Mouse (Mus musculus) heart, adult 2 months (tissue): Measurements from ENCODE around the gene Nt5dc2. TPM values are rescaled to one million over a fixed set of nuclear protein-coding genes. Genes with fewer than 3 reads are reported as not detected.

Experiments
- DNase-seq, 2 experiments: peaks; one replicate each; pipeline ENCODE4 v3.0.0; 2021
- H3K27ac ChIP-seq: fragments of 200-600 bp; 2 replicates; pipeline ENCODE4 v1.8.1; 2022
- H3K27me3 ChIP-seq: fragments of 200-500 bp; 2 replicates; pipeline ENCODE4 v1.6.1; 2012; ENCODE audit warnings: mild to moderate bottlenecking, low read length, inconsistent platforms, mixed read lengths; ENCODE audit not compliant: control insufficient read depth, insufficient read depth
- H3K36me3 ChIP-seq: fragments of 200-500 bp; 2 replicates; pipeline ENCODE4 v1.6.1; 2012; ENCODE audit warnings: low read length, inconsistent platforms; ENCODE audit not compliant: control insufficient read depth, insufficient read depth
- H3K4me1 ChIP-seq: fragments of 200-500 bp; 2 replicates; pipeline ENCODE4 v1.6.1; 2011; ENCODE audit warnings: low read length; ENCODE audit not compliant: control insufficient read depth, insufficient read depth
- H3K4me3 ChIP-seq: fragments of 200-600 bp; 2 replicates; pipeline ENCODE4 v1.8.1; 2022
- H3K79me2 ChIP-seq: fragments of 200-500 bp; replicated peaks from 2 replicates; pipeline ENCODE4 v1.6.1; 2012; ENCODE audit warnings: mild to moderate bottlenecking, inconsistent platforms, low read length, moderate library complexity, mixed read lengths; ENCODE audit not compliant: control insufficient read depth, insufficient read depth
- H3K9ac ChIP-seq: fragments of 200-500 bp; 2 replicates; pipeline ENCODE4 v1.6.1; 2012; ENCODE audit warnings: low read depth, mild to moderate bottlenecking, control low read depth, inconsistent platforms, low read length, mixed read lengths
- CTCF ChIP-seq: fragments of 200-600 bp; IDR thresholded peaks from 2 replicates; pipeline ENCODE4 v1.8.1; 2022; ENCODE audit warnings: antibody characterized with exemption, mild to moderate bottlenecking, moderate library complexity
- EP300 ChIP-seq: fragments of 200-500 bp; IDR thresholded peaks from 2 replicates; pipeline ENCODE4 v1.6.1; 2011; ENCODE audit warnings: low read depth, low read length, control low read depth; ENCODE audit not compliant: insufficient read depth
- POLR2A ChIP-seq: fragments of 200-500 bp; IDR thresholded peaks from 2 replicates; pipeline ENCODE4 v1.6.1; 2011; ENCODE audit warnings: mild to moderate bottlenecking, low read depth, low read length, control low read depth; ENCODE audit not compliant: insufficient read depth
- WGBS: fragments of 180-500 bp; shearing (Covaris S2); methylation state at CpG from one replicate; pipeline ENCODE4 v1.1.7; 2018; 5-methylcytosine and 5-hydroxymethylcytosine counted together
- intact Hi-C: fragments of 180-260 bp; cut with DNase I; formaldehyde crosslinking; loops from one replicate; pipeline ENCODE4 v1.15.1; 2025
- polyA plus RNA-seq: library from polyadenylated mRNA; depleted of rRNA; stranded (reverse); fragments of >200 nt; gene quantifications from 2 replicates; pipeline ENCODE4 v1.2.3, GENCODE M21; 2012
- total RNA-seq, 2 experiments: library from RNA; stranded (reverse); gene quantifications; 2 replicates each; pipeline ENCODE4 v1.2.3; 2021

Gene Nt5dc2
- total and polyA plus RNA-seq, 3 experiments = 18.7 to 82.7 (median 21.8) TPM

DNA sequence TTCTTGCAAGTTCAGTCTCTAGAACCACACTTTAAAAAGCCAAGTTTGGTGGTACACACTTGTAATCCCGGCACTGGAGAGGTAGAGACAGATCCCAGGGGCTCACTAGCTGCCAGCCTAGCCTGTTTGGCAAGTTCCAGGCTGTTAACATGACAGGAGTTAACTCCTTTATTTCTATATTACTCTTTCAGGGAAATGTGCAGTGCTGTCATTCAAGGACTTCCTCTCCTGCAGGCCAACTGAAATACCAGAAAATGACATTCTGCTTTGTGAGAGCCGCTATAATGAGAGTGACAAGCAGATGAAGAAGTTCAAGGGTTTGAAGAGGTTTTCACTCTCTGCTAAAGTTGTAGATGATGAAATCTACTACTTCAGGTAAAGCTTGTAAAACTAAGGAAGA, 25.7 kb upstream of the Nt5dc2 start:
- no peaks in the 10 kb centered on the region; the same call in 1 of the 2 replicates for H3K36me3 ChIP-seq
- no peaks in the 10 kb centered on the region for H3K79me2 ChIP-seq
- H3K9ac ChIP-seq = no peak overlapping the region
- H3K4me1 ChIP-seq = no peaks in the 10 kb centered on the region
- TF ChIP-seq POLR2A (no peak), EP300 (no peak), CTCF (no peak)
- intact Hi-C loops = loop anchor here (5.0 kb wide), 1 partner anchor 63 kb away; no protein-coding TSS in a partner anchor
- no peak overlapping the region for H3K4me3 ChIP-seq
- no peak overlapping the region for H3K27ac ChIP-seq
- 88% methylated on average over 2 of the region's 2 CpGs for WGBS
- H3K27me3 ChIP-seq = no peaks in the 10 kb centered on the region
- no peak for DNase-seq

GRCm38 (mm10) chr14:31110613-31111012, 20.2 kb upstream of the Nt5dc2 start:
- H3K36me3 ChIP-seq = peaks cover 17% of the 10 kb centered on the region
- WGBS = 35% methylated on average over 3 of the region's 3 CpGs
- H3K4me3 ChIP-seq = no peak overlapping the region
- no peak for DNase-seq
- no peak overlapping the region for H3K27ac ChIP-seq
- intact Hi-C loops = no loop called here
- H3K79me2 ChIP-seq = no peaks in the 10 kb centered on the region
- TF ChIP-seq POLR2A (no peak), EP300 (no peak), CTCF (no peak)
- no peak overlapping the region for H3K9ac ChIP-seq
- H3K27me3 ChIP-seq = no peaks in the 10 kb centered on the region
- H3K4me1 ChIP-seq = no peaks in the 10 kb centered on the region

- no peak for DNase-seq
- H3K4me1 ChIP-seq = no peaks in the 10 kb centered on the region
- H3K79me2 ChIP-seq = no peaks in the 10 kb centered on the region; the same call in 1 of the 2 replicates
- no peak overlapping the region for H3K4me3 ChIP-seq
- H3K9ac ChIP-seq = no peak overlapping the region
- H3K36me3 ChIP-seq = peaks cover 20% of the 10 kb centered on the region
- intact Hi-C loops = no loop called here
- no peaks in the 10 kb centered on the region for H3K27me3 ChIP-seq
- no peak overlapping the region for H3K27ac ChIP-seq
- 71% methylated on average over 5 of the region's 5 CpGs for WGBS
- TF ChIP-seq CTCF = no peak
- TF ChIP-seq EP300 = no peak
- TF ChIP-seq POLR2A = no peak
Measured at GRCm38 (mm10) chr14:31112187-31112586, 18.7 kb upstream of the Nt5dc2 start.

DNA sequence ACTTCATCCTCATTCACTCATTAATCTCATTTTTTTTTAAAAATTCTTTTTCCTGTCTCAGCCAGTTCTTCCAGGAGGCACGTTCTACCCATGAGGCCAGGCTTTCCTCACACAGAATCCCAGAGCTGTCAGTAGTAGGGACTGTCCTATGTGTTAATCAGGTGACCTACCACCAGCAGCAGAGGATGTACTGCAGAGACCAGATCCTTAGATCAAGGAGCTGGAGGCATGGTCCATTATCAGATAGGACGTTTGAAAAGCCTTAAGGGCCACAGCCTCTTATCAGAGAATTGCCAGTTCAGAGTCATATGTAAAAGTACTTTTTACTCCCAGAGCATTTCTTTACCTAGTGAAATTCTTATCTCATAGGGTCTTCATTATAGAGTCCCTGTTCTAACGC, 16.8 kb upstream of the Nt5dc2 start:
- no peaks in the 10 kb centered on the region for H3K27me3 ChIP-seq
- H3K9ac ChIP-seq = no peak overlapping the region
- peaks cover 20% of the 10 kb centered on the region for H3K36me3 ChIP-seq
- no peaks in the 10 kb centered on the region; the same call in 1 of the 2 replicates for H3K79me2 ChIP-seq
- H3K4me1 ChIP-seq = no peaks in the 10 kb centered on the region
- H3K4me3 ChIP-seq = no peak overlapping the region
- intact Hi-C loops = no loop called here
- no peak overlapping the region for H3K27ac ChIP-seq
- TF ChIP-seq POLR2A (no peak), EP300 (no peak), CTCF (no peak)
- 68% methylated on average over 3 of the region's 3 CpGs for WGBS
- no peak for DNase-seq

DNA sequence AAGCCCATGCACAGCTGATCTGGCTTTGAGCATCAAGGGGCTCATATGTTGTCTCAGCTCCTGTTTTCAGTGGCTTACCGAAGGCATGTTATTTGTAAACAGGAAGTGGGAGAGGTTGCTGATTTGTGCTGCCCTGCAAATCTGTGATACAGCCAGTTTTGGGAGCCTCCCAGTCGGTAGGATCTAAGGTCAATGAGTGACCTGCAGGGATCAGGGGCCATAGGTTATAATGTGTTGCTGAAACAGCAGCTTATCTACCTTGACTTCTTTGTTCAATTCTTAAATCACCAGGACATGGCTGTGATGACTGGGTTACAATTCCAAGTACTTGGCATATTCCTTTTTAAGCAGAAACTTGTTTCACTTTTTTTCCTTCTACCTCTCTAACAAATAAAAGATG, 15.3 kb upstream of the Nt5dc2 start:
- Histone ChIP-seq H3K79me2 (no peaks in the 10 kb centered on the region; the same call in 1 of the 2 replicates), H3K36me3 (peaks cover 18% of the 10 kb centered on the region), H3K9ac (no peak overlapping the region), H3K27me3 (no peaks in the 10 kb centered on the region), H3K27ac (no peak overlapping the region), H3K4me1 (no peaks in the 10 kb centered on the region), H3K4me3 (no peak overlapping the region)
- DNase-seq = no peak
- TF ChIP-seq POLR2A (no peak), EP300 (no peak), CTCF (no peak)
- intact Hi-C loops = no loop called here
- 51% methylated on average over 2 of the region's 2 CpGs for WGBS

DNA sequence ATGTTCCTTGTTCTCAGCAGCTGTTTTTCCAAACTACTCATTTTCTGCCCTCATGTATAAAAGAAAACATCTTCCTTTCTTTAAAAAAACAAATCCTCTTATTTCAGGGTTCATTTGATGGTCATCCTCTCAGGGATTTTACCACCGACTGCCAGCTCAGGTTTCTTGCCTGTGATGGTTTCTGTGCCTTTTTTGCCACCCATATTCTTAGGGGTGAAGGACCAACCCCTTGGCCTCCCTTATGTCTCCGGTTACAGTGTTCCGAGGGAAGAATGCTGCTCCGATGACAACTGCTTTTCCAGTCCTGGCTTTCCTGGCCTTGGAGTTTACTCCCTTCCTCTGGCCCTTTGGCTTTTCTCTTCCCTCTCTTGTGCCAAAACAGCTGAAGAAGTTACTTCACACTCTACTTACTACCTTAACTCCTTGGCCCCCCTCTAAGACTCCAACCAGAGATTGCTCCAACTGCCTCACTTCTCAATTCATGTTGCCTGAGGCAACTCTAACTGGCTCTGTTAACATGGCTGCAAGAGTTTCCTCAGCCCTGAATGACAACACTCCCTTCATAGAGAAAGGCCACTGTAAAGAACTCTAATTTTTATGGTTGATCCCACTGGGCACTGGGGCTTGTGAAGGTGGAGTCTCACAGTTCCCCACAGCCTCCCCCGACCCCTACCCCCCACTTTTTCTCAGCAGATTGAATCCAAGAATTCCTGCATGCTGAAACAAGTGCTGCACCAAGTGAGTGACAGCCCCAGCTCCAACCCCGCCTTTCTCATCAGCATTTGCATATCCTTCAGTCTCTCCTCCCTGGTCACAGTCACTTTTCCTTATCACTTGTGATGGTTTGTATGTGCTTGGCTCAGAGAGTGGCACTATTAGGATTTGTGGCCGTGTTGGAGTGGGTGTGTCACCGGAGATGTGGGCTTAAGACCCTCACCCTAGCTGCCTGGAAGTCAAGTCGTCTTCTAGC, 5.5 kb upstream of the Nt5dc2 start:
- no peak for DNase-seq
- Histone ChIP-seq H3K9ac (no peak overlapping the region), H3K79me2 (no peaks in the 10 kb centered on the region), H3K4me3 (no peak overlapping the region), H3K27me3 (no peaks in the 10 kb centered on the region), H3K27ac (no peak overlapping the region), H3K4me1 (peaks cover 6% of the 10 kb centered on the region), H3K36me3 (peaks cover 2% of the 10 kb centered on the region; the same call in 1 of the 2 replicates)
- 51% methylated on average over 9 of the region's 9 CpGs for WGBS
- intact Hi-C loops = no loop called here
- TF ChIP-seq POLR2A (no peak), CTCF (no peak), EP300 (no peak)
